Comparison of ENCODE assay signal across 7 mouse cellular contexts in the genomic region with DNA sequence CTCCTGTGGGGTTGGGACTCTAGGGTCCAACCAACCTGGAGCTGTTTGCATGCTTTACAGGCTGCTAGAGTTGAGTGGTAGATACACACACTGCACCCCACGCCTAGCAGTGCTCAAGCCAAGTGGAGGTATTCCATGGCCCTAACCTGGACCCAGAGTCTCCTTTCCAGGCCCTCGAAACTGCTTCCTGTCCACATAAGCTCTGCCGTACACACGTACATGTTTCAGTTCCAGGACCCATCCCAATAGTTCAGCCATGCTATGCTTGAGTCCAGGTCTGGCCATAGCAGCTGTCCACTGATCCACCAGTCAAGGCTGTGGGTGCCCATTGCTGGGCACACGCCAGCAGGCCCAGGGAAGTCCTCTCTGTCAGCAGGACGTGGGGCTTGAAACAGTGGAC. TPM values are rescaled to one million over a fixed set of nuclear protein-coding genes. Genes with fewer than 3 reads are reported as not detected.
DNase-seq lines count a peak whose midpoint lies in the region; ATAC-seq and TF ChIP-seq lines count a peak whose summit lies in the region.

No protein-coding gene starts in this region.

- H3K27me3 ChIP-seq in lung, embryonic 14.5 days (ENCODE audit: insufficient read depth, low read length) = peaks cover 3% of the 10 kb centered on the region; the same call in 1 of the 2 replicates
- 0 out of 2 replicates have a peak, but pooled peaks cover 9% of the 10 kb centered on the region for H3K27me3 ChIP-seq in embryonic facial prominence, embryonic 13.5 days
- H3K27me3 ChIP-seq in hindbrain, embryonic 14.5 days (ENCODE audit: control insufficient read depth, insufficient read depth, low read length) = no peaks in the 10 kb centered on the region
- H3K27me3 ChIP-seq in midbrain, embryonic 14.5 days (ENCODE audit: control insufficient read depth, insufficient read depth, low read length) = no peaks in the 10 kb centered on the region

- peak overlapping the region; percentile 94 for H3K4me2 ChIP-seq in lung, embryonic 14.5 days
- H3K4me2 ChIP-seq in embryonic facial prominence, embryonic 13.5 days = peak overlapping the region; percentile 96
- H3K4me2 ChIP-seq in hindbrain, embryonic 14.5 days (replicated peaks) = peak overlapping the region; percentile 95
- H3K4me2 ChIP-seq in midbrain, embryonic 14.5 days (ENCODE audit: low read length) = peak overlapping the region; percentile 96

- H3K9ac ChIP-seq in lung, embryonic 14.5 days = peak overlapping the region; percentile 75
- H3K9ac ChIP-seq in embryonic facial prominence, embryonic 13.5 days = peak overlapping the region; percentile 80
- H3K9ac ChIP-seq in hindbrain, embryonic 14.5 days = peak overlapping the region; percentile 88
- peak overlapping the region; percentile 80 for H3K9ac ChIP-seq in midbrain, embryonic 14.5 days (replicated peaks; ENCODE audit: low read length)

- peak overlapping the region; percentile 79; the same call in 1 of the 2 replicates for H3K27ac ChIP-seq in lung, embryonic 14.5 days (ENCODE audit: low read depth)
- H3K27ac ChIP-seq in embryonic facial prominence, embryonic 13.5 days = no peak overlapping the region
- H3K27ac ChIP-seq in hindbrain, embryonic 14.5 days = no peak overlapping the region
- H3K27ac ChIP-seq in midbrain, embryonic 14.5 days (replicated peaks; ENCODE audit: low read depth, low read length) = no peak overlapping the region

- ATAC-seq in lung, embryonic 14.5 days (ENCODE audit: insufficient read depth) = no peak
- no peak for ATAC-seq in embryonic facial prominence, embryonic 13.5 days (ENCODE audit: insufficient number of reproducible peaks, insufficient read depth, low FRiP score, low TSS enrichment, low read depth)
- no peak for ATAC-seq in hindbrain, embryonic 14.5 days (ENCODE audit: low FRiP score)
- ATAC-seq in midbrain, embryonic 14.5 days (ENCODE audit: low FRiP score, low TSS enrichment) = no peak

- H3K36me3 ChIP-seq in lung, embryonic 14.5 days (ENCODE audit: insufficient read depth) = peaks cover 8% of the 10 kb centered on the region; the same call in 1 of the 2 replicates
- peaks cover 22% of the 10 kb centered on the region for H3K36me3 ChIP-seq in embryonic facial prominence, embryonic 13.5 days
- 0 out of 2 replicates have a peak, but pooled peaks cover 3% of the 10 kb centered on the region for H3K36me3 ChIP-seq in hindbrain, embryonic 14.5 days (replicated peaks; ENCODE audit: control insufficient read depth, insufficient read depth)
- H3K36me3 ChIP-seq in midbrain, embryonic 14.5 days (ENCODE audit: control insufficient read depth, insufficient read depth, low read length) = no peaks in the 10 kb centered on the region

- DNase-seq in lung, embryonic 14.5 days = no peak
- DNase-seq in lung, postnatal 14 days = no peak
- no peak for DNase-seq in hindbrain, embryonic 14.5 days (ENCODE audit: low spot score)
- no peak for DNase-seq in midbrain, embryonic 14.5 days
- no peak for DNase-seq in retina, postnatal 1 day
- no peak for DNase-seq in c-Kit-positive CD71-positive TER-119-positive erythroid progenitor cells, embryonic 14.5 days (ENCODE audit: low spot score)

- peaks cover 20% of the 10 kb centered on the region; the same call in 1 of the 2 replicates for H3K4me1 ChIP-seq in lung, embryonic 14.5 days (ENCODE audit: insufficient read depth)
- H3K4me1 ChIP-seq in embryonic facial prominence, embryonic 13.5 days = peaks cover 67% of the 10 kb centered on the region
- peaks cover 53% of the 10 kb centered on the region for H3K4me1 ChIP-seq in hindbrain, embryonic 14.5 days (replicated peaks; ENCODE audit: control insufficient read depth, insufficient read depth, low read length)
- peaks cover 51% of the 10 kb centered on the region for H3K4me1 ChIP-seq in midbrain, embryonic 14.5 days (ENCODE audit: control insufficient read depth, insufficient read depth, low read length)

- H3K4me3 ChIP-seq in lung, embryonic 14.5 days (ENCODE audit: low read depth, low read length) = peak overlapping the region; percentile 78
- H3K4me3 ChIP-seq in embryonic facial prominence, embryonic 13.5 days = peak overlapping the region; percentile 71
- H3K4me3 ChIP-seq in hindbrain, embryonic 14.5 days (replicated peaks; ENCODE audit: low read length) = peak overlapping the region; percentile 84
- H3K4me3 ChIP-seq in midbrain, embryonic 14.5 days (replicated peaks; ENCODE audit: low read depth, low read length) = peak overlapping the region; percentile 87

- no peak for TF ChIP-seq CTCF in lung, embryonic 14.5 days (IDR thresholded peaks at IDR 0.05; ENCODE audit: low read depth)

- H3K9me3 ChIP-seq in lung, embryonic 14.5 days (ENCODE audit: low read depth, low read length) = no peaks in the 10 kb centered on the region
- no peaks in the 10 kb centered on the region for H3K9me3 ChIP-seq in embryonic facial prominence, embryonic 13.5 days
- H3K9me3 ChIP-seq in hindbrain, embryonic 14.5 days (ENCODE audit: control insufficient read depth, low read length) = no peaks in the 10 kb centered on the region
- no peaks in the 10 kb centered on the region for H3K9me3 ChIP-seq in midbrain, embryonic 14.5 days (ENCODE audit: control insufficient read depth, low read length)

- WGBS in lung, embryonic 14.5 days = 43% methylated on average over 6 of the region's 6 CpGs
- 62% methylated on average over 6 of the region's 6 CpGs for WGBS in embryonic facial prominence, embryonic 13.5 days
- WGBS in hindbrain, embryonic 14.5 days = 35% methylated on average over 6 of the region's 6 CpGs
- 27% methylated on average over 6 of the region's 6 CpGs for WGBS in midbrain, embryonic 14.5 days

RNA-seq across cellular contexts. Expression of a gene that starts 2.0 kb away (rescaled TPM):
- 14.2 and 16.2 TPM in 2 replicates for polyA plus RNA-seq in lung, embryonic 14.5 days (2014; fragmentation: Nextera tagmentation; extraction: Ambion mirVana)
- 5.4 and 6.1 TPM in 2 replicates for polyA plus RNA-seq in embryonic facial prominence, embryonic 13.5 days (2015; fragmentation: Nextera tagmentation; extraction: Ambion mirVana)
- polyA plus RNA-seq in hindbrain, embryonic 14.5 days (2014; fragmentation: Nextera tagmentation; extraction: Ambion mirVana) = 18.9 and 20.2 TPM in 2 replicates
- 18.2 and 18.5 TPM in 2 replicates for polyA plus RNA-seq in midbrain, embryonic 14.5 days (2014; fragmentation: Nextera tagmentation; extraction: Ambion mirVana)
